Mouse (Mus musculus) limb, embryonic 14.5 days (tissue): ENCODE measurements at regions not wholly inside any gene's neighbourhood (a gene's known extent, or its start where the extent isn't known, plus 50 kb on each side); places are given as distances from the start of the nearest gene placed in this dataset.

Experiments used
- ATAC-seq: fragments of 200-750 bp; cut with Nextera tagmentation; 2 replicates; pipeline ENCODE4 v1.8.0; 2017; ENCODE audit warnings: low read depth, moderate number of reproducible peaks, moderate TSS enrichment; ENCODE audit not compliant: low FRiP score
- DNase-seq: peaks from one replicate; pipeline ENCODE4 v3.0.0-alpha.2; 2015; ENCODE audit warnings: low spot score
- H3K27ac ChIP-seq: fragments of 300-500 bp; sonication (generic); replicated peaks from 2 replicates; pipeline ENCODE4 v1.5.1; 2014; ENCODE audit warnings: low read depth, mild to moderate bottlenecking, low read length, moderate library complexity, mixed read lengths
- H3K27me3 ChIP-seq: fragments of 300-500 bp; sonication (generic); 2 replicates; pipeline ENCODE4 v1.6.1; 2014; ENCODE audit warnings: low read length, mixed read lengths; ENCODE audit not compliant: control insufficient read depth, insufficient read depth
- H3K36me3 ChIP-seq: fragments of 300-500 bp; sonication (generic); 2 replicates; pipeline ENCODE4 v1.6.1; 2014; ENCODE audit warnings: mild to moderate bottlenecking, low read length, moderate library complexity, mixed read lengths; ENCODE audit not compliant: control insufficient read depth, insufficient read depth
- H3K4me1 ChIP-seq: fragments of 300-500 bp; sonication (generic); 2 replicates; pipeline ENCODE4 v1.6.1; 2014; ENCODE audit warnings: antibody characterized with exemption, low read length, mixed read lengths; ENCODE audit not compliant: control insufficient read depth, insufficient read depth
- H3K4me2 ChIP-seq: fragments of 300-500 bp; sonication (generic); replicated peaks from 2 replicates; pipeline ENCODE4 v1.6.1; 2014; ENCODE audit warnings: low read depth, mild to moderate bottlenecking, low read length, moderate library complexity; ENCODE audit not compliant: severe bottlenecking
- H3K4me3 ChIP-seq: fragments of 300-500 bp; sonication (generic); replicated peaks from 2 replicates; pipeline ENCODE4 v1.5.1; 2014; ENCODE audit warnings: low read length
- H3K9ac ChIP-seq: fragments of 300-500 bp; sonication (generic); 2 replicates; pipeline ENCODE4 v1.6.1; 2014; ENCODE audit warnings: mild to moderate bottlenecking, low read depth, low read length, moderate library complexity; ENCODE audit not compliant: severe bottlenecking
- H3K9me3 ChIP-seq: fragments of 300-500 bp; sonication (generic); 2 replicates; pipeline ENCODE4 v1.6.1; 2016; ENCODE audit warnings: low read length; ENCODE audit not compliant: control insufficient read depth
- POLR2A ChIP-seq: fragments of 200-500 bp; IDR thresholded peaks from 2 replicates; pipeline ENCODE4 v1.8.0; 2012; ENCODE audit warnings: inconsistent platforms, mild to moderate bottlenecking, moderate library complexity, borderline replicate concordance; ENCODE audit not compliant: insufficient read depth, insufficient read length; ENCODE audit errors: extremely low read depth
- WGBS: fragments of 180-500 bp; shearing (Covaris S2); extraction: QIAGEN DNeasy Blood & Tissue Kit; methylation state at CpG from one replicate; pipeline ENCODE4 v1.1.7; 2014; 5-methylcytosine and 5-hydroxymethylcytosine counted together

- Histone ChIP-seq H3K9ac (no peak overlapping the region), H3K4me1 (no peaks in the 10 kb centered on the region), H3K27ac (no peak overlapping the region), H3K36me3 (no peaks in the 10 kb centered on the region), H3K9me3 (no peaks in the 10 kb centered on the region), H3K27me3 (no peaks in the 10 kb centered on the region), H3K4me2 (no peak overlapping the region), H3K4me3 (no peak overlapping the region)
- ATAC-seq (no peak), DNase-seq (no peak)
- 58% methylated on average over 3 of the region's 3 CpGs for WGBS
- TF ChIP-seq POLR2A = no peak
Observed at GRCm38 (mm10) chr1:35465081-35465480, 603.1 kb upstream of the Hs6st1 start.

- Histone ChIP-seq H3K4me1 (no peaks in the 10 kb centered on the region), H3K27ac (no peak overlapping the region), H3K27me3 (no peaks in the 10 kb centered on the region), H3K4me2 (no peak overlapping the region), H3K4me3 (no peak overlapping the region), H3K36me3 (no peaks in the 10 kb centered on the region), H3K9ac (no peak overlapping the region), H3K9me3 (peaks cover 4% of the 10 kb centered on the region; the same call in 1 of the 2 replicates)
- 80% methylated on average over 4 of the region's 4 CpGs for WGBS
- DNase-seq (no peak), ATAC-seq (no peak)
- no peak for TF ChIP-seq POLR2A
Observed at GRCm38 (mm10) chr1:35469185-35469753, 598.9 kb upstream of the Hs6st1 start.

GRCm38 (mm10) chr1:35478262-35478661 lies 589.9 kb upstream of the Hs6st1 start:
- Histone ChIP-seq H3K4me1 (no peaks in the 10 kb centered on the region), H3K27ac (no peak overlapping the region), H3K9ac (no peak overlapping the region), H3K4me3 (no peak overlapping the region), H3K36me3 (no peaks in the 10 kb centered on the region), H3K27me3 (no peaks in the 10 kb centered on the region), H3K9me3 (peaks cover 10% of the 10 kb centered on the region; the same call in 1 of the 2 replicates), H3K4me2 (no peak overlapping the region)
- no peak for ATAC-seq
- 84% methylated on average over 1 of the region's 1 CpGs for WGBS
- no peak for DNase-seq
- no peak for TF ChIP-seq POLR2A

GRCm38 (mm10) chr1:35495963-35496362 lies 572.2 kb upstream of the Hs6st1 start:
- TF ChIP-seq POLR2A = no peak
- Histone ChIP-seq H3K9ac (no peak overlapping the region), H3K4me2 (no peak overlapping the region), H3K36me3 (no peaks in the 10 kb centered on the region), H3K4me1 (no peaks in the 10 kb centered on the region), H3K27ac (no peak overlapping the region), H3K27me3 (no peaks in the 10 kb centered on the region), H3K4me3 (no peak overlapping the region), H3K9me3 (no peaks in the 10 kb centered on the region)
- DNase-seq (no peak), ATAC-seq (no peak)
- WGBS = 68% methylated on average over 5 of the region's 5 CpGs

- DNase-seq (no peak), ATAC-seq (no peak)
- TF ChIP-seq POLR2A = no peak
- WGBS = 73% methylated on average over 5 of the region's 5 CpGs
- H3K9ac ChIP-seq = no peak overlapping the region
- no peaks in the 10 kb centered on the region for H3K36me3 ChIP-seq
- H3K4me2 ChIP-seq = no peak overlapping the region
- no peak overlapping the region for H3K4me3 ChIP-seq
- H3K9me3 ChIP-seq = no peaks in the 10 kb centered on the region
- no peaks in the 10 kb centered on the region for H3K27me3 ChIP-seq
- 0 out of 2 replicates have a peak, but pooled peaks cover 4% of the 10 kb centered on the region for H3K4me1 ChIP-seq
- H3K27ac ChIP-seq = no peak overlapping the region
Observed at GRCm38 (mm10) chr1:35522951-35523350, 545.2 kb upstream of the Hs6st1 start.
